Mouse (Mus musculus): ENCODE measurements at regions not wholly inside any gene's neighbourhood (a gene's known extent, or its start where the extent isn't known, plus 50 kb on each side); places are given as distances from the start of the nearest gene placed in this dataset.

DNA sequence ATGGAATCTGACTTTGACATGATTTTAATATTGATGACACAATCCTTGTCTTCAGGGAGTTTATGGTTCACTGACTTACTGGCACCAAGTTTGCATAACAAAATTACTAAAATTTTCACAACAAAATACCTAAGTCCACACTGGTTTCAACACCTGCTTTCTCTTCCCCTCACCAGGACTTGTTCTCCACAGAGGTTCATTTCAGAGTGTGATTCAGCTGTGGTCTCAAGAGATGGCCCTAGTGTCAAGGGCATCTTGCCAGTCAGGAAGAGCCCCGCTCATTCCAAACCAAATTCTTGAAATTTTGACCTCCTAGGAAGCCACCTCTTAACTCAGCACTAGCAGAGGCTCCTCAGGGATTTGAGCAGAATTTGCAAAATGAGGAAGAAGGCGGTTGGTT, 95.3 kb downstream of the Lmo4 start:
- Histone ChIP-seq H3K4me1 (ENCODE audit: control insufficient read depth, insufficient read depth, low read length) (no peaks in the 10 kb centered on the region), H3K4me3 (replicated peaks; ENCODE audit: extremely low read depth, low read depth, low read length) (no peak overlapping the region)
- 58% methylated on average over 2 of the region's 2 CpGs for WGBS
- TF ChIP-seq POLR2A (IDR thresholded peaks at IDR 0.05; ENCODE audit: borderline replicate concordance, extremely low read depth, low read depth, low read length) (no peak), CTCF (IDR thresholded peaks at IDR 0.05; ENCODE audit: insufficient read depth, low read length) (no peak)
- DNase-seq: no peak

DNA sequence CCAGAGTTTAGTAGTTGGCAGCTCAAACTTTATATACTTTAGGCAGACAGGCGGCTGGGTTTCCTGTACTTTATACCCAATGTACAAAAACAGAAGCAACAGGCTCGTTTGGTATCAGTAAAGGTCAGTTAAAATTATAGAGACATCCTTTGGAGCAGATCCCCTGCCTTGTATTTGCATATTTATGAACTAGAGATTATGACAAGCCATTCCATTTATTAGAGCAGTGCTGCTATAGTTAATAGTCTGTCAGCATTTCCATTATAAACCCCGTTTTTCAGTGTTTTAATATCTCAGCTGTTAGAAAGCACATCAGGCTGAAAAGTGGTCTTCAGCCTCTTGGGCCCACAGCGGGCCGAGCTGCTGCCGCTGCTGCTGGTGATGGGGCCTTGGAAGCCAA, 96.7 kb downstream of the Lmo4 start:
- TF ChIP-seq CTCF (IDR thresholded peaks at IDR 0.05; ENCODE audit: insufficient read depth, low read length): no peak
- TF ChIP-seq POLR2A (IDR thresholded peaks at IDR 0.05; ENCODE audit: borderline replicate concordance, extremely low read depth, low read depth, low read length): no peak
- DNase-seq: no peak
- Histone ChIP-seq H3K4me1 (ENCODE audit: control insufficient read depth, insufficient read depth, low read length) (no peaks in the 10 kb centered on the region), H3K4me3 (replicated peaks; ENCODE audit: extremely low read depth, low read depth, low read length) (no peak overlapping the region)
- WGBS: 81% methylated on average over 6 of the region's 6 CpGs

DNA sequence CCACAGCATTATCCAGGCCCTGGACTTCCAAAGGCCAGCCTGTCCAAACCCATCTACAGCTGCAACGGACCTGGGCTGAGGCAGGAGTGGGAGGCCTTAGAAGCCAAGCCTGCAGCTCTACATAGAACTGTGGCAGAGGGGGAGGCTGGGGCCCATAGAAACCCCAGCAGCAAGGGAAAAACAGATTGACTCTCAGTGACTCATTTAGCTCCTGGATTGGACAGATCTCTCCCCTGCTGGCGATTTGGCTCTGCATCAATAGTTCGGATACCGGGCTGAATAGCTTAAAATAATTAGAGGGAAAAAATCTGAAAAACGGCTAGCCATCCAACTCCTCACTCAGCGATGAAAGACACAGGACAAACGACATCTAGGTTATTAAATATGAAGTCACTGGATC, 97.4 kb downstream of the Lmo4 start:
- no peak for DNase-seq
- Histone ChIP-seq H3K4me3 (replicated peaks; ENCODE audit: extremely low read depth, low read depth, low read length) (no peak overlapping the region), H3K4me1 (ENCODE audit: control insufficient read depth, insufficient read depth, low read length) (no peaks in the 10 kb centered on the region)
- WGBS: 76% methylated on average over 7 of the region's 7 CpGs
- TF ChIP-seq POLR2A (IDR thresholded peaks at IDR 0.05; ENCODE audit: borderline replicate concordance, extremely low read depth, low read depth, low read length) (no peak), CTCF (IDR thresholded peaks at IDR 0.05; ENCODE audit: insufficient read depth, low read length) (no peak)

DNA sequence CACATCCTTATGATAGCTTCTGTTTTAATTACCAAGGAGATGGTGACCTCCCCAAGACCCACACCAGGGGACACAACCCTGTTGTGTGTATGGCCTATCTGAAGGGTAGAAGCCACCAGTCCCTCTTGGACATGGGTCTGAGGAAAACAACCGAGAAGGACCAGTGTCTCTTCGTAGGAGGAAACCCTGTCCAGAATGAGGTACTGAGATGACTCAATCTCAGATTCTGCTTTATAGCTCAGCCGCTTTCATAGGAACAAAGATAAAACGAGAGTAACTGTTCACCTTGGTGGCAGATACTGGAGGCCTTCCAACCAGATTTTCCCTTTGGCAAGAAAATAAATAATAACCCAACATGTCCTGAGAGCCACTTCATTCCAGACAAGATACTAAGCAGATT, 100.7 kb downstream of the Lmo4 start:
- no peak overlapping the region for H3K4me3 ChIP-seq (replicated peaks; ENCODE audit: extremely low read depth, low read depth, low read length)
- TF ChIP-seq POLR2A (IDR thresholded peaks at IDR 0.05; ENCODE audit: borderline replicate concordance, extremely low read depth, low read depth, low read length): no peak
- no peak for TF ChIP-seq CTCF (IDR thresholded peaks at IDR 0.05; ENCODE audit: insufficient read depth, low read length)
- no peaks in the 10 kb centered on the region for H3K4me1 ChIP-seq (ENCODE audit: control insufficient read depth, insufficient read depth, low read length)
- no peak for DNase-seq
- WGBS: 79% methylated on average over 4 of the region's 4 CpGs

DNA sequence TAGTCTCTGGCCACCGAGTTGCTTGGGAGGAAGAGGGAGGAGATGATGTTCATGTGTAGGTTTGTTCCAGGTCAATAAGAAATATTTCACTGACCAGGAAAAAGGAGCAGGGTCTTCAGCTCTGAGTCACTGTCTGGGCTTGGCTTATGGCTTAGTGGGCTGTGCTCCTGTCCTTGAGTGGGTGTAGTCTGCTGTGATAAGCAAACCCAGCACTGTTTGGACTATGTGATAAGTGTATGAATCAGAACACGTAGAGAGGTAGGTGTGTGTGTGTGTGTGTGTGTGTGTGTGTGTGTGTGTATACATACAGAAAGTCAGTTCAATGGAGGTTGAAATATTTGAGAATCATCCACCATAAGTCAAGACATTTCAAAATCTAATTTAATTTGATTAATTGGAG, 105.6 kb downstream of the Lmo4 start:
- Histone ChIP-seq H3K4me1 (ENCODE audit: control insufficient read depth, insufficient read depth, low read length) (no peaks in the 10 kb centered on the region), H3K4me3 (replicated peaks; ENCODE audit: extremely low read depth, low read depth, low read length) (no peak overlapping the region)
- no peak for DNase-seq
- 54% methylated on average over 2 of the region's 2 CpGs for WGBS
- no peak for TF ChIP-seq POLR2A (IDR thresholded peaks at IDR 0.05; ENCODE audit: borderline replicate concordance, extremely low read depth, low read depth, low read length)

DNA sequence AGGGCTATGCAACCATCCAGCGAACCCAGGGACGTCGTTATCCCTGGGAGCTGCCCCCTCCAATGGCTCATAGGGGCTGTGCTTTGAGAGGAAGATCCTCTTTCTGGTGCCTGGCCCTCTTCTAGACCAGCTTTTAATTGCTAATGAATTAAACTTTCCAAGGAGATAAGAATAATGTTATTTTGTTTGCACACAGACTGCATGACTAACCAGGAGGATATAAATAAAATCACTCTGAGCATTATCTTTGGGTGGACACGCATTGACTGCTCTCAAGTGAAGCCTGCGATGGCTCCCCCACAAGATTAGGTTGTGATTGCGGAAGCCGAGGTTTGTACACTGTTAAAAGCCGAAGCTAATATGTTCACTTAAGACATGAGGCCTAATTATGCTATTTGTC, 106.3 kb downstream of the Lmo4 start:
- Histone ChIP-seq H3K4me1 (ENCODE audit: control insufficient read depth, insufficient read depth, low read length) (no peaks in the 10 kb centered on the region), H3K4me3 (replicated peaks; ENCODE audit: extremely low read depth, low read depth, low read length) (no peak overlapping the region)
- DNase-seq: no peak
- TF ChIP-seq POLR2A (IDR thresholded peaks at IDR 0.05; ENCODE audit: borderline replicate concordance, extremely low read depth, low read depth, low read length) (no peak), CTCF (IDR thresholded peaks at IDR 0.05; ENCODE audit: insufficient read depth, low read length) (no peak)
- 68% methylated on average over 8 of the region's 8 CpGs for WGBS

DNA sequence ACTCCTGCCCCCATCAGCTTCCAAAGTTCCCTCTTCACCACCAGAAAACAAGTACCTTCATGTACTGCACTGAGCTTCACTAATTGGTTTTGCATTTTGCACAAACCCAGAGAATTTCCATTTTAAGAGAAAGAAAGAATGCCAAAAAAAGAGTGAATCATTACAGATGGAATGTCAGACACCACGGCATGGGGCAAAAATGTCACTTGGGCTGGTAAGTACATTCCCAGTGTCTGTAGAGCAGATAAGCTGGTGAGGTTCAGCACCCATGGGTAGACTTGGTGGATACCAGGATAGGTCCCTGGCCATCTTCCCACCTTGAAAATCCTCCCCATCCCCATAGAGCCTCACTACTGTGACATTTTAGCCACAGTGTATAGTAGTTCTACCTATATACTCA, 113.8 kb downstream of the Lmo4 start:
- no peak overlapping the region for H3K4me3 ChIP-seq (replicated peaks; ENCODE audit: extremely low read depth, low read depth, low read length)
- 63% methylated on average over 1 of the region's 1 CpGs for WGBS
- no peak for TF ChIP-seq CTCF (IDR thresholded peaks at IDR 0.05; ENCODE audit: insufficient read depth, low read length)
- DNase-seq: no peak
- no peaks in the 10 kb centered on the region for H3K4me1 ChIP-seq (ENCODE audit: control insufficient read depth, insufficient read depth, low read length)

DNA sequence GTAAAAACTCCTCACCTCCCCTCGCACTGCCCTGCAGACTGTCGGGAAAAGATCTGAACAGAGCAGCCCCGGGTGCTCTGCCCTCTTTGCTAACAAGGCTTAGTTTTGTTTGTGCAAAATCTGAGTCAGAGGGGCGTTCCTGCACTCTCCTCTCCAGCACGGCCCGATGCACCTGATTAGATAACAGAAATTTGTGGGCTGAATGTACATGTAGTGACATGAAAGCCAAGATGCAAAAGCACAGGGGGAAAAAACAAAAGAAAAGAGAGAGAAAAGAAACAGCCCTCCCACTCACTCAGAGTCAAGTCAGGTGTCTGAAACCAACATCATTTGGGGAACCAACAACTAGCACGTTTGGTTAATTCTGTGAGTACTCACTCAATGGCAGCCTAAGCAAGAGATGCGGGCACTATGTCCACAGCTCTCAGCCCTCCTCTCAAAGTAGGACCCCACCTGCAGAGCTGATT, 115.2 kb downstream of the Lmo4 start:
- Histone ChIP-seq H3K4me1 (ENCODE audit: control insufficient read depth, insufficient read depth, low read length) (no peaks in the 10 kb centered on the region), H3K4me3 (replicated peaks; ENCODE audit: extremely low read depth, low read depth, low read length) (no peak overlapping the region)
- 27% methylated on average over 8 of the region's 8 CpGs for WGBS
- no peak for DNase-seq
- TF ChIP-seq CTCF (IDR thresholded peaks at IDR 0.05; ENCODE audit: insufficient read depth, low read length) (no peak), POLR2A (IDR thresholded peaks at IDR 0.05; ENCODE audit: borderline replicate concordance, extremely low read depth, low read depth, low read length) (no peak)

DNA sequence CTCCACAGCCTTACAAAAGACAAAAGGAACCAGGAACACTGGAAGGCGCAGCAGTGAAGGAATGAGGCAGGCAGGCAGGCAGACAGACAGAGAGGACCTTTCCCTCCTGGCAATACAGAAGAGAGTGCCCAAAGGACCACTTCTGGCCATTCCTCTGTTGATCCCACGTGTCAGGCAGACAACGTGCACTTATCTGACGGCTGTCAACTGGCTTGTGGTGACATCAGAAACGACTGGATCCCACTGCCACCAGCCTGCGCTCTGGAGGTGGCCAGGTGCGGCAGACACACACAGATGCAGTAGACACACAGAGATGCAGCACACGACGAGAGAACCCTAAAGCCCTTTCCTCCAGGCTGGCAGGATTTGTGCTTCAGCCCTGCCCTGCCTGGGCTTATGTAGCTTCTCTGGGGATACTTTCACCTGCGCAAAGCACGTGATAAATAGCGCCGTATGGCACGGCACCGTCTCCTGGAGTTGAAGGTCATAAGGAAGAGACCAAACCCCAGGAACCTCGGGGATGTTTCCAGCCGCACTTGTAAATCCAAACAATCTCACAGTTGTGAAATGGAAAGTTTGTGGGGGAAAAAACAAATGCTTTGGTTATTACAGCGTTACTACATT, 116.6 kb downstream of the Lmo4 start:
- Histone ChIP-seq H3K4me1 (ENCODE audit: control insufficient read depth, insufficient read depth, low read length) (no peaks in the 10 kb centered on the region), H3K4me3 (replicated peaks; ENCODE audit: extremely low read depth, low read depth, low read length) (no peak overlapping the region)
- 55% methylated on average over 18 of the region's 18 CpGs for WGBS
- no peak for DNase-seq
- TF ChIP-seq CTCF (IDR thresholded peaks at IDR 0.05; ENCODE audit: insufficient read depth, low read length) (no peak), POLR2A (IDR thresholded peaks at IDR 0.05; ENCODE audit: borderline replicate concordance, extremely low read depth, low read depth, low read length) (no peak)

DNA sequence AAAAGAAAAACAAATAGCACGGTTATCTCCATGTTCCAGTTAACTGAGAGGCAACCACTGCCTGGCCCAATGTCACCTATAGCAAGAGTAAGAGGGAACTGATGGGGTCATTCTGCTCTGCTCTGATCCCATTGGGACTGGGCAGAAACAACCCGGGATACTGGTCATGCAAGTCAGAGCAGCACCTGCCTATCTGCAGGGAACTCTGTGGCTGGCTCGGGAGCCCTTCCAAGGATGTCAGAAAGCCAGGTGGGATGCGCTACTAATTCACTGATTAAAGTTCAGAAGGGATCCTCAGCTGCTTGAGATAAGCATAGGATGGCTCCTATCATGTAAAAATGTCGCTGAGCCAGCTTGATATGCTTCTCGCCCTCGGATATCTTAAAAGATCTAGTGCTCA, 117.2 kb downstream of the Lmo4 start:
- DNase-seq: no peak
- TF ChIP-seq CTCF (IDR thresholded peaks at IDR 0.05; ENCODE audit: insufficient read depth, low read length) (no peak), POLR2A (IDR thresholded peaks at IDR 0.05; ENCODE audit: borderline replicate concordance, extremely low read depth, low read depth, low read length) (no peak)
- 46% methylated on average over 7 of the region's 7 CpGs for WGBS
- no peaks in the 10 kb centered on the region for H3K4me1 ChIP-seq (ENCODE audit: control insufficient read depth, insufficient read depth, low read length)
- H3K4me3 ChIP-seq (replicated peaks; ENCODE audit: extremely low read depth, low read depth, low read length): no peak overlapping the region
